Mouse (Mus musculus) embryonic facial prominence, embryonic 14.5 days (tissue): ENCODE measurements around the gene Akt3. TPM values are rescaled to one million over a fixed set of nuclear protein-coding genes. Genes with fewer than 3 reads are reported as not detected.
A peak's percentile ranks its signal among the peaks of the same experiment; 100 is the strongest.

ENCODE experiments used
- ATAC-seq: fragments of 200-750 bp; cut with Nextera tagmentation; 2 replicates; pipeline ENCODE4 v1.8.0; 2017; ENCODE audit warnings: low read depth, moderate number of reproducible peaks, moderate TSS enrichment
- DNase-seq: peaks from one replicate; pipeline ENCODE4 v3.0.0-alpha.2; 2015; ENCODE audit warnings: low spot score
- H3K27ac ChIP-seq: fragments of 300-500 bp; sonication (generic); replicated peaks from 2 replicates; pipeline ENCODE4 v1.5.1; 2014; ENCODE audit warnings: low read depth, mild to moderate bottlenecking, low read length, moderate library complexity
- H3K27me3 ChIP-seq: fragments of 300-500 bp; sonication (generic); replicated peaks from 2 replicates; pipeline ENCODE4 v1.6.1; 2014; ENCODE audit warnings: low read length; ENCODE audit not compliant: control insufficient read depth, insufficient read depth
- H3K36me3 ChIP-seq: fragments of 300-500 bp; sonication (generic); 2 replicates; pipeline ENCODE4 v1.6.1; 2014; ENCODE audit warnings: low read length, mixed read lengths; ENCODE audit not compliant: control insufficient read depth, insufficient read depth
- H3K4me1 ChIP-seq: fragments of 300-500 bp; sonication (generic); 2 replicates; pipeline ENCODE4 v1.6.1; 2014; ENCODE audit warnings: antibody characterized with exemption, low read length; ENCODE audit not compliant: control insufficient read depth, insufficient read depth
- H3K4me2 ChIP-seq: fragments of 300-500 bp; sonication (generic); 2 replicates; pipeline ENCODE4 v1.6.1; 2014; ENCODE audit warnings: low read depth, mild to moderate bottlenecking, low read length, moderate library complexity, mixed read lengths
- H3K4me3 ChIP-seq: fragments of 300-500 bp; sonication (generic); 2 replicates; pipeline ENCODE4 v1.5.1; 2014; ENCODE audit warnings: low read depth, mild to moderate bottlenecking, low read length
- H3K9ac ChIP-seq: fragments of 300-500 bp; sonication (generic); 2 replicates; pipeline ENCODE4 v1.6.1; 2014; ENCODE audit warnings: low read depth, mild to moderate bottlenecking, low read length, moderate library complexity, mixed read lengths
- H3K9me3 ChIP-seq: fragments of 300-500 bp; sonication (generic); 2 replicates; pipeline ENCODE4 v1.6.1; 2016; ENCODE audit warnings: low read length; ENCODE audit not compliant: control insufficient read depth
- WGBS: fragments of 180-500 bp; shearing (Covaris S2); extraction: QIAGEN DNeasy Blood & Tissue Kit; methylation state at CpG from one replicate; pipeline ENCODE4 v1.1.7; 2014; 5-methylcytosine and 5-hydroxymethylcytosine counted together
- polyA plus RNA-seq: library from polyadenylated mRNA; unstranded; fragments of >200 nt; fragmentation: Nextera tagmentation; extraction: Ambion mirVana; gene quantifications from 2 replicates; pipeline ENCODE4 v1.2.1, GENCODE M21; 2014

The Akt3 gene
- polyA plus RNA-seq, 1 experiment from 2014 or later: 7.3 TPM

DNA sequence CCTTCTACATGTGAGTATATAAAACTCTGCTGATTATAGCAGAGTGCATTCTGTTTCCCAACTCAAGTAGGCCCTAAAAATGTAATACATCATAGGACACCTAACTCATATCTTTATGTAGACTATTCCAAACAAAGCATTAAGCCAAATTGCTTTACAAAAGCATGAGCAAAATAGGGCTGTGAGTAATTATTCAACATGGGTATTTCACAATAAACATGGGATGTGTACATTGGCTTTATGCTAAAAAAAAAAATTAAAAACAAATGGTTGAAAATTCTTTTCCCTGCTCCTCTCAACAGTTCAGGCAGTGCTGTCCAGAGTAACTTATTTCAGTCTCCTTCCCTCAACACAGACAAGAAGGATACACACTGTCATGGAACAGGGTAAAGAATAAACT, 26.9 kb downstream of the Akt3 start:
- H3K4me1 ChIP-seq: no peaks in the 10 kb centered on the region
- H3K27ac ChIP-seq: no peak overlapping the region
- H3K36me3 ChIP-seq: peaks cover 5% of the 10 kb centered on the region; the same call in 1 of the 2 replicates
- no peak overlapping the region for H3K4me2 ChIP-seq
- H3K4me3 ChIP-seq: no peak overlapping the region
- H3K9me3 ChIP-seq: no peaks in the 10 kb centered on the region
- DNase-seq: peak; percentile 1
- no peak overlapping the region for H3K9ac ChIP-seq
- H3K27me3 ChIP-seq: no peaks in the 10 kb centered on the region
- ATAC-seq: no peak

DNA sequence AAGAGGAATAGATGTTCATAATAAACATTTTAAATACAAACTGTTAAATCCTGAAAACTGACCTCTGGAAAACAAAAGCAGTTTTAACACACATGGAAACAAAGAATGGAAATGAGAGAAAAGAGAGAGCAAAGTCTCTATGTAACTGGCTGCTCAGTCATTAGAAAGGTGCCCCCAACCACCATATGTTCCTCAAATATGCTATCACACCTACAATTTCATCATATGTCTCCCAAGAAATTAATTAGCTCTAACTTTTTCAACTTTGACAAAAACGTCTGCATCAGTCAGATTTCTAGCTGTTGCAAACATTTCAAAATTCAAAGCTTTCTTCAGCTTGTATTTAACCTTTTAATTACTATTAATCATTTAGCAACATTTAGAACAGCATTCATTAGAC, 59.0 kb downstream of the Akt3 start:
- Histone ChIP-seq H3K4me1 (no peaks in the 10 kb centered on the region), H3K4me2 (no peak overlapping the region), H3K27ac (no peak overlapping the region), H3K27me3 (no peaks in the 10 kb centered on the region), H3K9me3 (no peaks in the 10 kb centered on the region), H3K4me3 (no peak overlapping the region), H3K9ac (no peak overlapping the region), H3K36me3 (no peaks in the 10 kb centered on the region)
- ATAC-seq: no peak
- DNase-seq: no peak
- WGBS: 66% methylated on average over 1 of the region's 1 CpGs

DNA sequence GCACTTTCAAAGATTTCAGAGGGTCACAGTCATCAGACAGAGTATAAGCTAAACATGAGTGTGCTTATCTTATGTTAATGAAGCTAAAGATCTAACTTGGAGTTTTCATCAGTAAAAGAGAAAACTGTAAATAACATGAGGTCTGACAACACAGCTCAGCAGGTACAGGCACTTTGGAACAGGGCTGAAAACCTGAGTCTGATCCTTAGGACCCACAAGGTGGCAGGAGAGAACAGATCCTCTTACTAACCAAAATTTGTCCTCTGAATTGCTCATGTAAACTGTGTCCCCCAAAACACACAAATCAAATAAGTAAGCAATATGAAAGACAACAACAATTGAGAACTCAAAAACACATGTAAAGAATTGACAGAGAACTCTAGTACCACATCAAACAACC, 62.8 kb downstream of the Akt3 start:
- Histone ChIP-seq H3K4me3 (no peak overlapping the region), H3K9ac (no peak overlapping the region), H3K27me3 (no peaks in the 10 kb centered on the region), H3K4me2 (no peak overlapping the region), H3K27ac (no peak overlapping the region), H3K4me1 (no peaks in the 10 kb centered on the region), H3K36me3 (no peaks in the 10 kb centered on the region), H3K9me3 (no peaks in the 10 kb centered on the region)
- ATAC-seq: no peak
- no peak for DNase-seq

DNA sequence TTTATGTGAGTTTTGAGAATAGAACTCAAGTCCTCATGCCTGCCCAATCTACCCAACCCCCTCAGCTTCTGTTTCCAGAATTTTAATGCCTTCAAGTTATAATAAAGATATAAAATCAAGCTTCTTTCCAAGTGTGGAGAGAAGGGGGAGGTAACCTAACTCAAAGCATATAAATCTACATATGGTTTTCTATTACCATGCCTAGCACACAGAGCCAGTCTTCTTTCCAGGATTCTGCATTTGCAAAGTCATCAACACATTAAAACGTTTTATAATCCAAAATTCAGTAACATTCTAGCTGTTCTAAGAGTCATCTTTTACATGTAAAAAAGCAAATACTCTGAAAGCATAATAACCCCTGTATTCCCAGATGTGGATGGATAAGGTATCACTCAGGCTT, 63.7 kb downstream of the Akt3 start:
- Histone ChIP-seq H3K27ac (no peak overlapping the region), H3K27me3 (no peaks in the 10 kb centered on the region), H3K4me2 (no peak overlapping the region), H3K9me3 (no peaks in the 10 kb centered on the region), H3K9ac (no peak overlapping the region), H3K4me3 (no peak overlapping the region), H3K36me3 (no peaks in the 10 kb centered on the region), H3K4me1 (no peaks in the 10 kb centered on the region)
- 44% methylated on average over 1 of the region's 1 CpGs for WGBS
- no peak for DNase-seq
- ATAC-seq: no peak

DNA sequence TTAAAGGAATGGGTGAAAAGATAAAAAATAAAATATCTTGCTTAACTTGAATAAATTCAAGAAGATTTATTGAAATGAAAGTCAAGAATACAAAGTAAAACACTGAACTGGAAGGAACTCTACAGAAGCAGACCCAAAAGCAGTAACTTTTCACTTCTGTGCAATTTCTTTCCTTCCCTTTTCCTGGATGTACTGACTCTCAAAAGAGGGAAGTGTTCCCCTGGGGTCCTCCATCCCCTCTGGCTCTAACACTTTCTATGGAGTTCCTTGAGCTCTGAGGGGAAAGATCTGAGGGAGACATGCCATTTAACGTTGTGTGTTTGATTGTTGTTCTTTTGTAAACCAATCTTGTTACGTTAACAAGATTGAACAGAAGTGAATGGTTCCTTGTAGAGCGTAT, 66.4 kb downstream of the Akt3 start:
- no peak overlapping the region for H3K4me3 ChIP-seq
- ATAC-seq: no peak
- no peaks in the 10 kb centered on the region for H3K9me3 ChIP-seq
- no peak for DNase-seq
- H3K27ac ChIP-seq: no peak overlapping the region
- H3K4me2 ChIP-seq: no peak overlapping the region
- H3K9ac ChIP-seq: no peak overlapping the region
- no peaks in the 10 kb centered on the region for H3K4me1 ChIP-seq
- no peaks in the 10 kb centered on the region for H3K36me3 ChIP-seq
- 42% methylated on average over 3 of the region's 3 CpGs for WGBS
- H3K27me3 ChIP-seq: no peaks in the 10 kb centered on the region

DNA sequence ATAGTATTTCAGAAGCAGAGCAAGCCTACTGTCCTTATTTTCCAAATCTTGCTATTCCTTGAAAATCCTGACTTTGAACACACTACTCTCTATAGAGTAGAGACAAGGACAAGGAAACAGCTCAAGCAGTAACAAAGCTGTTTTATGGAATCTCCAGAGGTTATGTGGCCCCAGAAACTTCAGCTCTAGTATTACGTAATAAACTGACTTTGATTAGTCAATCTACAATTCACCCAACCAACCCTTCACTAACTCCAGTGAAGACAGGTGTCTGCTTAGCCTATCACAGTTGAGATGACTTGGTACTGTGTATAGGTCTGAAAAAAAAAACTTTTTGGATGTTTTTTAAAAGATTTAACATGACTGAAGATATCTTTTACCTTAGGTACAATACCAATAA, 67.6 kb downstream of the Akt3 start:
- Histone ChIP-seq H3K36me3 (no peaks in the 10 kb centered on the region), H3K4me2 (no peak overlapping the region), H3K4me1 (no peaks in the 10 kb centered on the region), H3K27me3 (no peaks in the 10 kb centered on the region), H3K4me3 (no peak overlapping the region), H3K9ac (no peak overlapping the region), H3K27ac (no peak overlapping the region), H3K9me3 (no peaks in the 10 kb centered on the region)
- DNase-seq (no peak), ATAC-seq (no peak)
- 92% methylated on average over 1 of the region's 1 CpGs for WGBS

DNA sequence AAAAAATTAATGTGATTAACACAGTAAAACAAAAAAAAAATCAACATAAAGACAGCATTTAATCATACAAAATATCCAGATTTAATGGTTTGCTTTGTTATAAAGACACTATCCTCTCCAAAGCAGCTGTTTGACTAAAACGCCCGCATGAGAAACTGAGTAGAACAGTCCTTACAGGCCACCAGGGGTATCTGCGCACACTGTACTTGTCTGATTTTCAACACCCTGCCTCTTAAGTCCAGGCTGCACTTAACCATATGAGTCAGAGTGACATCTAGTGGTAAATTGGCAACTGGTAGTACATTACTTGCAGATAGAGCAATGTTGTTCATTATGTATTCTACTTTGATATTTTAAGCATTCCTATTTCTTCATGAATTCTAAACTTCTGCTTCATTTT, 69.3 kb downstream of the Akt3 start:
- DNase-seq (peak; percentile 94), ATAC-seq (peak; percentile 87)

DNA sequence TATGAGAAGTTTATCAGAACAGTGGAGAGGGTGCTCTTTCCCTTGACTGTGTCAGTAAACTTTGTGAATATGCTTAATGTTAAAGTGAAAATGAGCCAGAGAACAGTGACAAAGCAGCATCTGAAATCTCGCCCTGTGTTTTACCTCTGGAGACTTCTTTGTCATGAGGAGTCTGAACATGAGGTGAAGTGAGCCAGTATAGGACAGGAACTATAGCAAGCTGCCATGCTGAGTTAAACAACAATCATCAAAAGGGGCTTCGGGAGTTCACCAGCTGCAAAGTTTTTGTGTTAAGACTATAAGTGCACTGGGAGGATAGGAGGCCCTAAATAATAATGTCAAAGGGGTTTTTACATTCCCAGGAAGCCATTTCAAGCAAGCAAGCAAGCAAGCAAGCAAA, 71.3 kb downstream of the Akt3 start:
- Histone ChIP-seq H3K9me3 (no peaks in the 10 kb centered on the region), H3K4me2 (no peak overlapping the region), H3K27ac (no peak overlapping the region), H3K9ac (no peak overlapping the region), H3K36me3 (no peaks in the 10 kb centered on the region), H3K4me1 (no peaks in the 10 kb centered on the region), H3K27me3 (no peaks in the 10 kb centered on the region), H3K4me3 (no peak overlapping the region)
- ATAC-seq (no peak), DNase-seq (no peak)
- WGBS: 55% methylated on average over 2 of the region's 2 CpGs

More for the DNA sequence above, 69.3 kb downstream of the Akt3 start:
- no peak overlapping the region for H3K4me3 ChIP-seq
- no peak overlapping the region for H3K4me2 ChIP-seq
- no peak overlapping the region for H3K9ac ChIP-seq
- H3K27me3 ChIP-seq: no peaks in the 10 kb centered on the region
- WGBS: 22% methylated on average over 3 of the region's 3 CpGs
- no peaks in the 10 kb centered on the region for H3K9me3 ChIP-seq
- H3K4me1 ChIP-seq: no peaks in the 10 kb centered on the region
- H3K36me3 ChIP-seq: no peaks in the 10 kb centered on the region
- H3K27ac ChIP-seq: no peak overlapping the region

DNA sequence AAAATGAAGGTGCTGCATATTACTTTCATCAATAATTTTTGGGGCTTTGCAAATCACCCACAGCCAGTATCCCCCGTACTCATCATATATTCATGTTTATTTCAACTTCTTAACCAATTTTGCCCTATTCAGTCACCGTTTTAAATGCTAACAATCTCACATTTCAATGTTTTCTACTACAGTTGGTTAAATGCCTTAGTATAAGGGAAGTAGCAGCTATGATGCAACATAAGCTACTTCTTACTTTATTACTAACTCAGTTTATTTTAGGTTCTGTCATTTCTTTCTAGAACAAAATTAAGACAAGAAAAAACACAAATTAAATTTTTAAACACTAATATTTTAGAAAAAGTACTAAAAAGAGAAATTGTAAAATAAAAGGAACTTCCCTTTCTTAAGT, 78.4 kb downstream of the Akt3 start:
- DNase-seq: no peak
- Histone ChIP-seq H3K9me3 (no peaks in the 10 kb centered on the region), H3K27me3 (no peaks in the 10 kb centered on the region), H3K4me2 (no peak overlapping the region), H3K27ac (no peak overlapping the region), H3K9ac (no peak overlapping the region), H3K36me3 (no peaks in the 10 kb centered on the region), H3K4me3 (no peak overlapping the region), H3K4me1 (no peaks in the 10 kb centered on the region)
- WGBS: 86% methylated on average over 2 of the region's 2 CpGs
- ATAC-seq: no peak
